Mouse (Mus musculus) ovary, adult 18-20 months (tissue): Measurements from ENCODE around the gene Agbl1.
"Not testable (repeated sequence)": the region's sequence is repeated elsewhere in the genome, so short reads cannot be mapped to it uniquely, and the experiment has no call there.

ENCODE experiments used
- DNase-seq: peaks from one replicate; pipeline ENCODE4 v3.0.0; 2022; ENCODE audit warnings: low spot score, mixed read lengths

Gene Agbl1

GRCm38 (mm10) chr7:76229311-76229937, at the start of gene Agbl1:
Gene Agbl1 (plus strand): TSS chr7:76229887.
- no peak for DNase-seq

DNA sequence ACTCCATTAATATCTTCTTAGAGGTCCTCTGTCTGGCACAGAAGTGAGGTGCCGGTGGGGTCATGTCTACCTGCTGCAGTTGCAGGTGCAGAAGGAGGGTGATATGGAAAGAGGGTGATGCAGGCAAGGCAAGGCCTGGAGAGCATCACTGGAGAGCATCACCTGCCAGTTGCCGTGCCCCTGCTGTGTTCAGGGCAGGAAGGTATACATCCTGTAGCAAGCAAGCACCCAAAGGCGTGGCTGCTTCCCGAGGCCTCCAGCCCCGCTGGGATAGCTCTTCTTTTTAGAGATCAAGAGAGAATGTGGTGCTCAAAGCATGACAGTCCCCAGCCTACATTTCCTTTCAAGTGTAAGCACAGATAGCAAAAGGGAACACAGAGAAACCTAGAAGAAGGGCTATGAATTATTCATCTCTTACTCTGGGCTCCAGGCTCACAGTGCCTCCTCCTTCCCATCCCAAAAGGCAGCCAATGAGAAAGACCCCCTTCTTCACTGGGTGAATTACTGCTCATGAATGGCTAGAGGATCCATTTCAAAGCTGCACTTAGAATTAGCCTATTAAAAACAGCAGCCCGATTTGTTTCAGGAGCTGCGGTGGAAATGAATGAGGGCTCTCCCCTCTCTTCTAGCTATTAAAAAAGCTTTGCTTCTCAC, 44.6 kb upstream of the Agbl1 start:
- no peak for DNase-seq

DNA sequence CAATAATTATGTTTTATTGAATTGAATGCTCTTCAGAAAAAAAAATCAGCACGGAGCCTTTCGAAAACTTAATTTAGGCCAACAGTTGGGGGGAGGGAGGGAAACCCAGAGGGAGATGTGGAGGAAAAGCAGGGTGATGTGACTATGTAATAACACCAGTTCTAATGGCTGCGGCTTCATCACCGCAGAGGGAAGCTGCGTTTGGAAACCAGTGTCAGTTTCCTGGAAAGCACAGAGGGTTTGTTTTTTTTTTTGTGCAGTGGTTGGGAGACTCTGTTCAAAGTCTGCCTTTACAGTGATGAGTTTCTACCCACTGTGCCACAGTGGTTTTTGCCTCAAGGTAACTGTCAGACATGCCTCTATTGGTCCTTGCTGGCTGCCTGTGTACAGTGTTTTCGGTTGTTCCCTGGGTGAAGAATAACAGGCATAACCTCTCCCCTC, 44.0 kb upstream of the Agbl1 start:
- no peak for DNase-seq

- no peak for DNase-seq
These were observed 11.1 kb upstream of the Agbl1 start for GRCm38 (mm10) chr7:76218546-76218945.

DNA sequence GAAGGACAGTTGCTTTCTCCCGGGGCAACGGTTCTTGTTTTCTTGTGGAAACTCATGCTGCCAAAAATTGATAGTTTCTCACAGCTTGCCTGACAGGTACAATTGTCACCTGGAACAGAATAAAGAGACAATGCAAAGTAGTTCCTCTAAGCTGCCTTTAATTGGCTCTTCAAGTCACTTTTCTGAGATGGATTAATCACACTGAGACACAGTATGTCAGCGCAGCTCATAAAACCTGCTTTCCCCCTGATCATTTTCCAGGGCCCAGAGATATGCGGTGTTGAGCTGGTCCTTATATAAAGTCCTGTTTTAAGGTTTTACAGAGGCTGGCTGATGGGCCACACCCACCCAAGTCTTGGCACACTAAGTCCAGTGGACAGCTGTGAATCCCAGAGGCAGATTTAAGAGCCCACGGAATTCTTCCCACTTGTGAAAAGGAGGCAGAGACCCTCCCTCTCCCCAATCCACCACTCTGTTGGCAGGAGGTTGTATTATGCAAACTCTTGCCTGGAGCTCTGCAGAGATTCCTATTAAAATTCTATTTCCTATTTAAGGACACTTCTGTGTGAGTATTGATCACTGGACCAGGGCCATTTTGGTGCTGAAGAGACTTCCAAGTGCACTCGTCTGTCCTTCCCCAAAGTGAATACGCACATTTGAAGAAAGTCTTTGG, 9.8 kb upstream of the Agbl1 start:
- DNase-seq = no peak

GRCm38 (mm10) chr7:76222691-76223090, 7.0 kb upstream of the Agbl1 start:
- no peak for DNase-seq

DNA sequence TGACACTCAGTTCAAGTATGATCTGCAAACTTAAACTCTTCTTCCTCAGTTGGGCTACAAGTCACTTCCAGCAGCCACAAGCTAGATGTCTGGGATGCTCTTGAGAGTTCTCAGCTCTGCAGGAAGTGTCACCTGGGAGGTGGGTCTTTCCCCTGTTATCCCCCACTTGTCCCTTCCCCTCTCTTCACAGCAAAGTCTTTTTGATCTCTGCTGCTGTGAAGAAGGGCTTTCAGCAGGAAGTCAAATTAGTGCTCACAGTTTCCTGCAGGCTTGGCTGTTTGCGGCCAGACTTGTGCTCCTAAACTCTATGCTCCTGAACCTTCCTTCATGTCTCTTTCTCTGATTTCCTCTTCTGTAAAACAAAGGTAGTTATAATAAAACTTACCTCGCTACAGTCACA, 806 bp upstream of the Agbl1 start:
- no peak for DNase-seq

GRCm38 (mm10) chr7:76234321-76234720, 4.6 kb downstream of the Agbl1 start:
- no peak for DNase-seq

DNA sequence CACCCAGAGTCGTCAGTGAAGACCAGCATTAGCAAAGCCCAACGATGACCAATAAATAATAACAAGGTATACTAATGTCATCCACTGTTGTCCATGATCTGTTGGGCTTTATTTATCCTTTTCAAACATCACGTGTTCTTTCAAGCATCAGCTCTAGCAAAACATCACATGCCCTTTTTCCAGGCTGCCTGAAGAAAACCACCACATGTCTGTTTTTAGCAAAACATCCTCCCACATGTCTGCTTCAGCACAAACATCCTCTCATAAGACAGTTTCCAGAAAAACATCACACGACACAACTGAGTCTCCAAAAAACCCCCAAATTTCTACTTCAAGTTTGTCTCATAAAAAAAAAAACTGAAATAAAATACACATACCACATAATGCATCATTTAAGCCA, 7.8 kb downstream of the Agbl1 start:
- DNase-seq = no peak

DNA sequence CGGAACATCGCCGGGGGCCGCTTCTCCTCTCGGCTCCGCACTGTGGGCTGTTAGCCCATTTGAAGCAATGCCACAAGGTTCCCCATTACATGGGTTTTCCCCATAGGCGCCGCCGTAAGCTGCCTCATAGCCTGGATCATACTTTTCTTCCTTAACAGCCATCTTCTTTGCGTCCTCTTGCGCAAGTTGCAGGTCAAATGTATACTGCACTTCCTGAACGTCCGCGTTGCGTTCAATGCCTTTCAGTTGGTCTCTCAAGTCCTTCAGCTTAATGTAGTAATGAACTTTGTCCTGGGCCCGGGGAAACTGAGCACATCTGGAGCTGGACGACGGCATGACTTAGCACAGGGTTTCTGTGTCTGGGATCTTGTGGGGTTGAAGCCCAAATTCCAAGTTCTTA, 15.2 kb downstream of the Agbl1 start:
- DNase-seq = not testable (repeated sequence)

GRCm38 (mm10) chr7:76275061-76275460, 45.4 kb downstream of the Agbl1 start:
- DNase-seq = no peak

GRCm38 (mm10) chr7:76282831-76283230, 53.1 kb downstream of the Agbl1 start:
- DNase-seq = no peak

- no peak for DNase-seq
These were observed 57.8 kb downstream of the Agbl1 start for GRCm38 (mm10) chr7:76287531-76287930.

- DNase-seq = no peak
These were observed 92.3 kb downstream of the Agbl1 start for GRCm38 (mm10) chr7:76321866-76322553.

DNA sequence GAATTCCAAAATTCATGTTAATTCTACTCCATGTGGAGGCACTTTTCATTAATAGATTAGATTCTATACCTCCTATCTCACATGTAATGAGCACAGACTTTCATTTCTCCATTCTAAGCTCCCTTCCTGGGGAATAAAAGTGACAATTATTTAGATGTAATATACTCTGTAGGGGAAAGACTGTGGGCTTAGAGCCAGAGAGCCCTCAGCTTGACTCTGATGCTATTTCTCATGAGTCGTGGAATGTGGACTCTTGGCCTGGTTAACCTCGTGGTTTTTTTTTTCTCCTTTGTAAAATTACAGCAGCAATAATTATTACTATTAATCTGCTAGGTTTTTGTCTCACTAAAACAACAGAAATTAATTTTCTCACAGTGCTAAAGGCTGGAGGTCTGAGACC, 96.4 kb downstream of the Agbl1 start:
- DNase-seq = no peak

DNA sequence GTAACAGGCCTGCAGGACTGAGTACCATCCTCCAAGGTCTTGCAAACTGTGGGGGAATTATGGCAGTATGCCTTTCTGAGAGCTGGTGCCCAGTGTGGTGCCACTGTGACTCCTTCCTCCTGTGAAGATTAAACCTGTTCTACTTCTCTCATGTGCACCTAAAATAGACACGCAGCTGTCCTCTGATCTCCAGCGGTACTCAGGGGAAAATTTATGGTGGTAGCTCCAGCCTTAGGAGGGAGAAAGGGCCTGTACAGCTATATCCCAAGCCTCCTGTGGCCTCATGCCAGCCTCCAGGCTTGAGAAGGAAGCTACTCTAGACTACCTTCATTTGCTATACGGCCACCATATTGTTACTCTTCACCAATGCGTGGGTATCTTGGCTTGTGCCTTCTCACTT, 109.6 kb downstream of the Agbl1 start:
- no peak for DNase-seq

DNA sequence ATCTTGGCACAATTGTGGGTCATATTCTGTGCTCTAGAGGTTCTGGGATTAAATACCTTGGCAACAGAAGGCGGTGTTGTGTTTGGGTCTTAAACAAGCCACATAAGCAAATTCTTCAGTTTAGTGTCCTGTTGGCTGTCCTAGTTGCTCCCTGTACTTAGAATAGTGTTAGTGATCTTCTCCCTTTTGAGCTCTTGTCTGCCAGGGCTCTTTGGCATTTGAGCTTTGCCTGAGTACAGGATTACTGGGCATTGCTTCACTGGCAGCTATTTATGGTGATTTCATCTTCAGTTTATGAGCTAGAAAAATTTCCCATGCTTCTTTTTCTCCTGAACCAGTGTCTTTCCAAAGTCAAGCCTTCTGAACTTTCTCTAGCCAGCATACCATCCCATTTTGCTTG, 111.9 kb downstream of the Agbl1 start:
- no peak for DNase-seq

DNA sequence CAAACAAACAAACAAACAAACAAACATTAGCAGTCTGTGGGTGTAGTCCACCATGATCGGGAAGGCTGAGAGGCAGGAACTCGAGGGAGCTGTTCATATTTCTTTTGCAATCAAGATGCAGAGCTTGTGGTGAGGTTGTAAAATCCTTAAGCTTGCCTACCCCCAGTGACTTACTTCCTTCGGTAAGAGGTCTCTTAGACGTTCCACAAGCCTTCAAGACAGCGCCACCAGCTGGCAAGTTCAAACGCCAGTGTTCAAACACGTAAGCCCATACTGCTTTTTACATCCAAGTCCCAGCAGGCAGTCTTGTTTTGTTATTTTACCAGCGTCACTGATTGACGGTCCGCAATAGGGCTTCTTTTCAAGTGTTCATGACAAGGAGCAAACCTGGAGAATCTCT, 123.8 kb downstream of the Agbl1 start:
- DNase-seq = no peak

DNA sequence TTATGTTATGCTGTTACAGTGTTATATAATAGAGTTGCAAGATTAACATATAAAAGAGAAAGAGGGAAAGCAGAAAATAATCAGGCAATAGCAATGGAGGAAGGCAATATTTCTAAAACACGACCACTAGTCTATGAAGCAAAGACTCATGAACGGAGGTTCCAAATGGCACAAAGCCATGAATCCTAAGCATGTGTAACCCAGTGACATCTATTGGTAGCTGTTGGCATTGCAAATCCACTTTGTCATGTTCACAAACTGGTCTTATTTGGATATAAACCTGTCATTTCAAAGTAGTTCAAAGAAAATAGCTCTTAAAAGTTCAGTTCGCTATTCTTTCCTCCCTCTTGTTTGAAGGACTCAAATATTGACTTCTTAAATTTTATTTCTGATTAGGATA, 124.8 kb downstream of the Agbl1 start:
- DNase-seq = no peak

- DNase-seq = no peak
These were observed 141.6 kb downstream of the Agbl1 start for GRCm38 (mm10) chr7:76371269-76371668.

DNA sequence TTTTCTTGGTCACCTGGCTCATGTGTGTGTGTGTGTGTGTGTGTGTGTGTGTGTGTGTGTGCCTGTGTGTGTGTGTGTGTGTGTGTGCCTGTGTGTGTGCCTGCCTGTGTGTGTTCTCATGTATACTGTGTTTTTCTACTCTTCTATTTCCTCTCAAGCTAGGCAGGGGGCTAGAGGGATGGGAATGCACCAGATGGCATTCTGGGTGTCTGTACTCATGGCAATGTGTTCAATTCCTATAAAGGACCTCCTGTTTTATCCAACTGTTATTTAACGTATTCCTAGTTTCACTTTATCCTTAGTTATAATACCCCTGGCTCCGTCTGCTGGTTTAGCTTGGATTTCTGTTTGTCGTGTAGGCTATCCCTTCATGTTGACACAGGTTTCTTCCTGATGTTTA, 149.8 kb downstream of the Agbl1 start:
- DNase-seq = no peak

GRCm38 (mm10) chr7:76381986-76382385, 152.3 kb downstream of the Agbl1 start:
- DNase-seq = no peak

- DNase-seq = no peak
These were observed 159.6 kb downstream of the Agbl1 start for GRCm38 (mm10) chr7:76389240-76389639.
